Mouse (Mus musculus): ENCODE results near the gene D430042O09Rik. TPM values are rescaled to one million over a fixed set of nuclear protein-coding genes. Genes with fewer than 3 reads are reported as not detected.

D430042O09Rik gene
- polyA plus RNA-seq, 1 experiment from 2014 or later = 11.3 TPM

DNA sequence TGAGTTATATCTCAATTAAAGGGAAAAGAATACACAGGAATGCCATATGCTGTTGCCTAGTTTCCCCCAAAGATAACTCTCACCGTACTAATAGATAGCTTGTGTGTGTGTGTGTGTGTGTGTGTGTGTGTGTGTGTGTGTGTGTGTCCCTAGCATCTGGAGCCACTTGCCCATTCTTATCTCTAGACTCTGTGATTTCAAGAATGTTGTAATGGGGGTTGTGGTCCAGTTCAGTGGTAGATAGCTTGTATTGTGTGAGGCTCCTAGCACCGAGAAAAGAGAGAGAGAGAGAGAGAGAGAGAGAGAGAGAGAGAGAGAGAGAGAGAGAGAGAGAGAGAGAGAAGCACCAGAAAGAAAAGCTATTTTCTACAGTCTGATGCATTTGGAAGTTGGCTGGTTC, 118.7 kb downstream of the D430042O09Rik start:
- Histone ChIP-seq H3K9me3 (replicated peaks) (no peaks in the 10 kb centered on the region), H3K27ac (no peak overlapping the region), H3K36me3 (peaks cover 3% of the 10 kb centered on the region; the same call in 1 of the 2 replicates), H3K27me3 (no peaks in the 10 kb centered on the region), H3K9ac (no peak overlapping the region), H3K4me2 (replicated peaks) (no peak overlapping the region), H3K4me1 (peaks cover 14% of the 10 kb centered on the region; the same call in 1 of the 2 replicates), H3K4me3 (no peak overlapping the region)
- ATAC-seq (ENCODE audit: low FRiP score) = no peak
- 82% methylated on average over 2 of the region's 2 CpGs for WGBS

DNA sequence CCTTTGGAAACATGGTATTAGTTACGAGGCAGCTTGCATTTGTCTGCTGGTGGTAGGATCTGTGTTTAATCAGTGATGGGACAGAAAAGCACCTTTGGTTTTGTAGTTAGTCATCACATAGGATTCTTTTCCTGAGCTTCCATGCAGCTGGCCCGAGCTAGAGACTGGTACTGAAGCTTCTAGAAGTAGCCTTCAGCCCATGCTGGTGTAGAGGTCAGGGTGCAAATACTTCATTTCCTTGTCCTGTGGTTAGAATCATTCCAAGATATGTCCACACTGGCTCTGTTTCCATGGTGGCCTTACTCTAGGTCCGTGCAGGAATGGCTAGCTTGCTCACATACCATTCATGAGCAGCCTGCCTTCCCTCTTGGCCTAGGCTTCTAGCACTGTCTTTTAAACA, 119.2 kb downstream of the D430042O09Rik start:
- WGBS = 74% methylated on average over 3 of the region's 3 CpGs
- Histone ChIP-seq H3K4me3 (no peak overlapping the region), H3K9ac (no peak overlapping the region), H3K4me2 (replicated peaks) (no peak overlapping the region), H3K9me3 (replicated peaks) (no peaks in the 10 kb centered on the region), H3K36me3 (peaks cover 3% of the 10 kb centered on the region; the same call in 1 of the 2 replicates), H3K4me1 (peaks cover 14% of the 10 kb centered on the region; the same call in 1 of the 2 replicates), H3K27me3 (no peaks in the 10 kb centered on the region), H3K27ac (no peak overlapping the region)
- ATAC-seq (ENCODE audit: low FRiP score) = no peak

DNA sequence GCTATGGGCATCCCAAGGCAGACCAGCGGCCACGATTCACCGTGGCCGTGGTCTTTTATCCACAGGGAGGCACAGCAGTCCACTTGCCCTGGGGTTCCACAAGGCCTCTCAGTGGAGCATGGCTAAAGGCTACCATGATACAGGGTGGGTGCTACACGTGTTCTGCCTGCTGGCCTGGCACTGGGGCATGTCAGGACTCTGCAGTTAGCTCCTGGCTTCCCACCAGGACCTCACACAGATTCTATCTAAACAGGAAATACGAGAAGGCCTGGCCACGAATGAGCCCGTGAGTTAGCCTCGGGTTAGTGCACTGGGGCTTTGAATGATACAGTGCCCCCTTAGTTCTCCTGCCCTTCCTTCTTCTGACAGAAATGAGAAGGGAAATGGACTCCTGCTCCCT, 119.7 kb downstream of the D430042O09Rik start:
- no peak overlapping the region for H3K27ac ChIP-seq
- peaks cover 14% of the 10 kb centered on the region; the same call in 1 of the 2 replicates for H3K4me1 ChIP-seq
- ATAC-seq (ENCODE audit: low FRiP score) = no peak
- H3K27me3 ChIP-seq = no peaks in the 10 kb centered on the region
- H3K36me3 ChIP-seq = peaks cover 3% of the 10 kb centered on the region; the same call in 1 of the 2 replicates
- H3K4me3 ChIP-seq = no peak overlapping the region
- no peaks in the 10 kb centered on the region for H3K9me3 ChIP-seq (replicated peaks)
- H3K4me2 ChIP-seq (replicated peaks) = no peak overlapping the region
- 65% methylated on average over 9 of the region's 9 CpGs for WGBS
- no peak overlapping the region for H3K9ac ChIP-seq

DNA sequence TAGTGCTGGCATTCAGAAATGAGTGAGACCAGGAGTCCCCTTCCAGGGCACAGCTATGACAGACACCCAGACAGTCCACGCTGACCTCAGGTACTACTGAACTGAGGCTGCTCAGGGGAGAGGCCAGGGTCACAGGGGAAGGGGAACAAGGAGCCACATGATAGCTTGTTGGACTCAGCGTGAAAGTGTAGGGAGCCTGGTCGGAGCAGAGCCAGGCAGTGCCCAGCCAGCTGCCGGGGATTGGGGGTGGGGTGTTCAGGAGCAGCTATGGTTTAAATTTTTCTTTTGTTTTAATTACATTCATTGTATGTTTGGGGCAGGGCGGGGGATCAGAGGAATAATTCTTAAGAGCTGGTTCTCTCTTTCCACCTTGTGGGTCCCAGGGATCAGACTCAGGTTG, 120.9 kb downstream of the D430042O09Rik start:
- Histone ChIP-seq H3K4me2 (replicated peaks) (no peak overlapping the region), H3K9me3 (replicated peaks) (no peaks in the 10 kb centered on the region), H3K27me3 (no peaks in the 10 kb centered on the region), H3K4me3 (no peak overlapping the region), H3K4me1 (peaks cover 14% of the 10 kb centered on the region; the same call in 1 of the 2 replicates), H3K27ac (no peak overlapping the region; the same call in 1 of the 2 replicates), H3K9ac (no peak overlapping the region), H3K36me3 (peaks cover 3% of the 10 kb centered on the region; the same call in 1 of the 2 replicates)
- no peak for ATAC-seq (ENCODE audit: low FRiP score)
- WGBS = 73% methylated on average over 5 of the region's 5 CpGs

DNA sequence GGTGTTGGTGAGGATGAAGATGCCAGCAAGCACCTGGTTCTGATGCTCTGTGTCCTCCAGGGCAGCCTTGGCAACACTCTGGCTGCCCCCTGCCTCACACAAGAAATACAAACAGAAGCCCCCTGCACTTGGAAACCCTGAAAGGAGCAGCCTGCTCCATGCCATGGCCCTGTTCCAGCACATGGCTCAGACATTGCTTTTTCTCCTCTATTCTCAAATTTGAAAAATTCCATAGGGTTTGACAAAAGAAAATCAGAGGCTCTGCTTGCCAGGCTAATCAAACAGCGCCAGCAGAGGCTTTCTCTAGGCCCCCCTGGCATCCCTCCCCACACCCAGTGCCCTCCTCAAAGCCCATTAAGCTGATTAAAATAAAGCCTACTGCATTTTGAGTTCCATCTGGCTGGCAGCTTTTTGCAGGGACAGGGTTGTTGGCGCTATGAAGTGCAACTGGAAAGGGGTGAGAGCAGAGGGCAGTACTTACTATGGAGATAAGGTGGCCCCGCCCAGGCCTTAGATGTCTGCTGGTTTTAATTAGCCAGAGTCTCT, 121.5 kb downstream of the D430042O09Rik start:
- Histone ChIP-seq H3K27me3 (no peaks in the 10 kb centered on the region), H3K9me3 (replicated peaks) (no peaks in the 10 kb centered on the region), H3K9ac (no peak overlapping the region), H3K4me3 (no peak overlapping the region), H3K4me1 (peaks cover 14% of the 10 kb centered on the region; the same call in 1 of the 2 replicates), H3K27ac (no peak overlapping the region; the same call in 1 of the 2 replicates), H3K4me2 (replicated peaks) (no peak overlapping the region), H3K36me3 (peaks cover 6% of the 10 kb centered on the region)
- ATAC-seq (ENCODE audit: low FRiP score) = no peak
- 65% methylated on average over 3 of the region's 3 CpGs for WGBS

DNA sequence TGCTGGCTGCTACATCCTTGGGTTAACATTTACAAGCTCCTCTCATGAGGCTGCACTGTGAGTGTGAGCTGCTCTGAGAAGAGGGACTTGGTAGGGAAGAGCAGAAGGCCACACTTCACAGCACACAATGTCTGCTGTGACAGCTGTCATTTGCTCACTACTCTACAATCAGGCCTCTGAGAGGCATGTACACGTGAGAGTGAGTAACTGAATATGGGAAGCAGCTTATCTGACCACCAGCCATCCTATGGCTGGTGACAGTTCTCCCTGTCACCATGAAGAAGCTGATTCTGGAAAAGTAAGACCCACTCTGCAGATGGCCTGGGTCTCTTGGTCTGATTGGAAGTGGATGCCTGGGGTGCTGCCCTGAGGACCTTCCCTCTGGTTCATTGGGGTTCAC, 125.1 kb downstream of the D430042O09Rik start:
- H3K9ac ChIP-seq = no peak overlapping the region
- ATAC-seq (ENCODE audit: low FRiP score) = no peak
- H3K4me3 ChIP-seq = no peak overlapping the region
- WGBS = 53% methylated on average over 1 of the region's 1 CpGs
- no peaks in the 10 kb centered on the region for H3K27me3 ChIP-seq
- no peak overlapping the region for H3K4me2 ChIP-seq (replicated peaks)
- H3K36me3 ChIP-seq = peaks cover 8% of the 10 kb centered on the region
- no peaks in the 10 kb centered on the region for H3K9me3 ChIP-seq (replicated peaks)
- no peak overlapping the region for H3K27ac ChIP-seq
- H3K4me1 ChIP-seq = peaks cover 17% of the 10 kb centered on the region

DNA sequence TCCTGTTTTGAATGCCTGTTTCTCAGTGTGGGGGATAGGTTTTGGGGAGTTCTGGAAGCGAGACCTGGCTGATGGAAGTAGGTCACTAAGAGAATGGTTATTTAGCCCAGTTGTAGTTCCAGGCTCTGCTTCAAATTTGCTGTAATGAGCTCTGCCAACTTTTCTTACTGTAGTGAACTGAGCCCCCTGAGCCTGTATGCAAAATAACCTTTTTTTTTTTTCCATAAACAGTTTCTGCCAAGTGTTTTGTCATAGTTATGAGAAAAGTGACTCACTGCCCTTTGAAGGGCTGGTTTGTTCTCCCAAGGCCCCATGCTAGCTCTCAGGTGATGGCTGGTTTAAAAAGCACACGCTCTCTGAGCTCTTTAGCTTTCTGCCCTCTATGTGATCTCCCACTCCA, 125.8 kb downstream of the D430042O09Rik start:
- Histone ChIP-seq H3K36me3 (peaks cover 8% of the 10 kb centered on the region), H3K27ac (no peak overlapping the region), H3K4me2 (replicated peaks) (no peak overlapping the region), H3K9ac (no peak overlapping the region), H3K4me3 (no peak overlapping the region), H3K9me3 (replicated peaks) (no peaks in the 10 kb centered on the region), H3K27me3 (no peaks in the 10 kb centered on the region), H3K4me1 (peaks cover 22% of the 10 kb centered on the region)
- ATAC-seq (ENCODE audit: low FRiP score) = no peak
- WGBS = 93% methylated on average over 2 of the region's 2 CpGs

DNA sequence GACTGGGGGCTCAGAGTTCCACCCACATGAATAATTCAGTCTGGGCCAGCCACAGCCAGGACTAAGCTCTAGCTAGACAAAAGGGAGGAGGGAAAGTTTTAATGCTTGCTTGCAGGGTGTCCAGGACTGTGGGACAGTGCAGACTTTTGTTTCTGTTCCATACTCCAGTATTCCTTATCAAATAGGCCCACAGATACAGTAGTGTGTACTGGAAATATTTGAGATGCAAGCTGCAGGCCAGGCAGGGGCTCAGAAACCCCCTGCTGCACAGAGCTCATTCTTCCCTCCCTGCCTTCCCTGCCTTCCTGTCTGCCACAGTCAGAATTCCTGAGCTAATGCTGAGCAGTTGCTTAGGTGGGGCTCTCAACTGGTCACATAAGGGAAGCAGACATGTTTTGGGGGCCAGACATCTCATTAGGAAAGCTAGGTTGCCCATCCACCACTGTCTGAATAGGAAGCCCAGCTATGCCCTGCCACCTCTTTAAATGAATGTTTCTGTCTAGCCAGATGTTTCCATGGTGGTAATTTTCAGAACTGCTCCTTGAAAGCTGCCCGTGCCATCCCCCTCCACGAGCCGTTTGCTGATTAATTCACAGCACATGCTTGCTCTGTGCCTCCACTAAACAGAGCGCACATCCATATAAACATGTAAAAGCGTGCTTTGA, 130.5 kb downstream of the D430042O09Rik start:
- WGBS = 39% methylated on average over 5 of the region's 5 CpGs
- ATAC-seq (ENCODE audit: low FRiP score) = peak; percentile 46; the same call in 1 of the 2 replicates
- H3K9ac ChIP-seq = no peak overlapping the region
- H3K4me1 ChIP-seq = peaks cover 18% of the 10 kb centered on the region
- H3K27ac ChIP-seq = peak overlapping the region; percentile 67
- peaks cover 11% of the 10 kb centered on the region for H3K36me3 ChIP-seq
- H3K9me3 ChIP-seq (replicated peaks) = no peaks in the 10 kb centered on the region
- H3K4me3 ChIP-seq = no peak overlapping the region
- H3K27me3 ChIP-seq = no peaks in the 10 kb centered on the region
- H3K4me2 ChIP-seq (replicated peaks) = no peak overlapping the region

DNA sequence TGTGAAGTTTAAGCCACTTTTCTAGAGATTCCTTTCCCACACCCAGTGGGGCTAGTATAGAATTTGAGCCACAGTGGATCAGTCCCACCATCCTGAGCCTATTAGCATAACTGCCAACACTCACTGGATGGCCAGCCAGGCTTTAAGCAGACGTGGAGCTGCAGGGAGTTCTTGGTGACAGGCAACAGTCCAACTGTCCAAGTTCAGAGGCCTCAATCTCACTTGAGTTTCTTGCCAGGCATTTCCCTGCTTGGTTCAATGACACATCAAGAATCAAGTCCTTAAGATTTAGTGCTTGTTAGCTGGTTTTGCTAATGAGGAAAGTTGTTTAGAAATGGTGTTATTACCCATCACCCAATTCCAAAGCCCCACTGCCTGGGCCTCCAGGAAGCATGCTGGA, 137.9 kb downstream of the D430042O09Rik start:
- no peak overlapping the region for H3K4me2 ChIP-seq (replicated peaks)
- 62% methylated on average over 1 of the region's 1 CpGs for WGBS
- no peak for ATAC-seq (ENCODE audit: low FRiP score)
- H3K4me3 ChIP-seq = no peak overlapping the region
- H3K9me3 ChIP-seq (replicated peaks) = no peaks in the 10 kb centered on the region
- no peak overlapping the region for H3K9ac ChIP-seq
- H3K36me3 ChIP-seq = peaks cover 12% of the 10 kb centered on the region
- H3K4me1 ChIP-seq = no peaks in the 10 kb centered on the region
- no peak overlapping the region for H3K27ac ChIP-seq
- no peaks in the 10 kb centered on the region for H3K27me3 ChIP-seq

DNA sequence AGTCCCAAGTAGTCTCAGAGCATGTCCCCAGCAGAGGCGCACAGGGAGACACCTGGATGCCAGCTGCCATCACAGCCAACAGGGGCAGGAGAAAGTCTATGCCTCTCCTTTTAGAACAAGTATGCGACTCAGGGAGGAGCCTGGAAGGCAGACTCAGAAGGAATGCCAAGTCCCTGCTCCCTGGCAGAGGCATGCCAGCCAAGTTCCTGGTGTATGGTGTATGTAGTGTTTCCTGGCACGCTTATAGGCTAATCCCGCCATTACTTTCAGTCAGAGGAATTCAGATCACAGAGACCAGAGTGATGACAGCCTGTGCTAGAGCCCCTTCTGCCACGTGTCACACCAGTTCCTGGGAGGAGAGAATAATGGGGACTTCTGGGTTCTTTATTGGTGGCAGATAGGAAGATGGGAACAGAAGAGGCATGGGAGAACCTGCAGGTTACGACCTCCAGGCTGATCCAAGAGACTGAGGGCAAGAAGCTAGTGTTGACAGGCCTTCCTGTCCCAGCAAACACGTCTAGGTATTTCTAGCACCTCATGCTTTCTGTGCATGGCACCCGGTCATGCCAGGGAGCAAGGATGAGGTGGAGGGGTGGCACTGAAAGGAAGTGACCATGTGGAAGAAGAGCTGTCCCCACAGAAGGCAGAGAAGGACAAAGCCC, 139.3 kb downstream of the D430042O09Rik start:
- ATAC-seq (ENCODE audit: low FRiP score) = no peak
- WGBS = 79% methylated on average over 8 of the region's 8 CpGs
- H3K27me3 ChIP-seq = no peaks in the 10 kb centered on the region

DNA sequence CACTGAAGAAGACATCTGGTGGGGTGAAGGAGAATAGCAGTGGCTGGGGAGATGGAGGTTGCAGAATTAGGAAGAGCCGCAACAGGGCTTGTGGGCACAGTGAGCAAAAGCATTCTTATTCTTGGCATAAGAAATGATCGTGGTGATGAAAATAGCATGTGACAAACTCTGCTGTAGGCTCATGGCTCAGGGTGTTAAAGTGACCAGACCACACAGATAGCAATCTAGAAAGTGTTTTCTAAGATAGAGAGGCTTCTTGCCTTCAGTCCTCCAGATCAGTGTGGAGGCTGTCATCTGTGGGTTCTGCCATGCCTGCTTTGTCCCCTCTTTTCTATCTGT, 139.8 kb downstream of the D430042O09Rik start:
- H3K36me3 ChIP-seq = peaks cover 20% of the 10 kb centered on the region
- H3K9ac ChIP-seq = no peak overlapping the region
- H3K9me3 ChIP-seq (replicated peaks) = no peaks in the 10 kb centered on the region
- H3K27ac ChIP-seq = no peak overlapping the region
- ATAC-seq (ENCODE audit: low FRiP score) = no peak
- no peak overlapping the region for H3K4me3 ChIP-seq
- no peaks in the 10 kb centered on the region for H3K27me3 ChIP-seq
- no peaks in the 10 kb centered on the region for H3K4me1 ChIP-seq
- 90% methylated on average over 2 of the region's 2 CpGs for whole genome bisulfite sequencing
- H3K4me2 ChIP-seq (replicated peaks) = no peak overlapping the region

More for the DNA sequence above, 139.3 kb downstream of the D430042O09Rik start:
- no peaks in the 10 kb centered on the region for H3K4me1 ChIP-seq
- H3K27ac ChIP-seq = no peak overlapping the region
- no peak overlapping the region for H3K4me2 ChIP-seq (replicated peaks)
- peaks cover 20% of the 10 kb centered on the region for H3K36me3 ChIP-seq
- no peaks in the 10 kb centered on the region for H3K9me3 ChIP-seq (replicated peaks)
- H3K4me3 ChIP-seq = no peak overlapping the region
- H3K9ac ChIP-seq = no peak overlapping the region

DNA sequence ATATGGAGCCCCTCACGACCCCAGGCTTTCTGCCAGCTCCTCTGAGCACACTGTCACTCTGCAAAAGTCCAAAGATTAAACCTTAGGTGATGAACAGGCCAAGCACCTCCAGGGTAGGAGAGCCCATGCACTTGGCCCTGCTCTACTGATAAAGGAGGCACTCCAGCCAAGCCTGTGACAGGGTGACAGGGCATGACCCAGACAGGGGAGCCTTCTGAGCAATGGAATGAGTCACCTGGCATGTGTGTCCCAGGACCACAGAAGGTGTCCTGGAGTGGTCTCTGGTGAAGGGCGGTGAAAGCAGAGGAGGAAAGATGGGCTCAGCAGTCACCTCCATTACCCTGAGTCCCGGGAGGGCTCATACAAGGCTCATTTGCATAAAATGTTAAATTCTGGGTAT, 151.9 kb downstream of the D430042O09Rik start:
- no peak for ATAC-seq (ENCODE audit: low FRiP score)
- Histone ChIP-seq H3K4me1 (peaks cover 10% of the 10 kb centered on the region), H3K36me3 (peaks cover 10% of the 10 kb centered on the region; the same call in 1 of the 2 replicates), H3K27ac (no peak overlapping the region), H3K4me3 (no peak overlapping the region), H3K9ac (no peak overlapping the region), H3K9me3 (replicated peaks) (no peaks in the 10 kb centered on the region), H3K27me3 (no peaks in the 10 kb centered on the region), H3K4me2 (replicated peaks) (no peak overlapping the region)
- 80% methylated on average over 3 of the region's 3 CpGs for WGBS

All from hindbrain, embryonic 12.5 days (tissue).